Mouse (Mus musculus) urinary bladder, postnatal 4 days (tissue): Measurements from ENCODE around the gene Rnf114.

Experiments used
- DNase-seq, 2 experiments: peaks; one replicate each; pipeline ENCODE4 v3.0.0; 2021 to 2022; ENCODE audit warnings: low spot score in 2 of 2

The Rnf114 gene

GRCm38 (mm10) chr2:167491757-167492708 is at the start of gene Rnf114:
Rnf114 (plus strand) TSS chr2:167492645.
- no peak for DNase-seq

DNA sequence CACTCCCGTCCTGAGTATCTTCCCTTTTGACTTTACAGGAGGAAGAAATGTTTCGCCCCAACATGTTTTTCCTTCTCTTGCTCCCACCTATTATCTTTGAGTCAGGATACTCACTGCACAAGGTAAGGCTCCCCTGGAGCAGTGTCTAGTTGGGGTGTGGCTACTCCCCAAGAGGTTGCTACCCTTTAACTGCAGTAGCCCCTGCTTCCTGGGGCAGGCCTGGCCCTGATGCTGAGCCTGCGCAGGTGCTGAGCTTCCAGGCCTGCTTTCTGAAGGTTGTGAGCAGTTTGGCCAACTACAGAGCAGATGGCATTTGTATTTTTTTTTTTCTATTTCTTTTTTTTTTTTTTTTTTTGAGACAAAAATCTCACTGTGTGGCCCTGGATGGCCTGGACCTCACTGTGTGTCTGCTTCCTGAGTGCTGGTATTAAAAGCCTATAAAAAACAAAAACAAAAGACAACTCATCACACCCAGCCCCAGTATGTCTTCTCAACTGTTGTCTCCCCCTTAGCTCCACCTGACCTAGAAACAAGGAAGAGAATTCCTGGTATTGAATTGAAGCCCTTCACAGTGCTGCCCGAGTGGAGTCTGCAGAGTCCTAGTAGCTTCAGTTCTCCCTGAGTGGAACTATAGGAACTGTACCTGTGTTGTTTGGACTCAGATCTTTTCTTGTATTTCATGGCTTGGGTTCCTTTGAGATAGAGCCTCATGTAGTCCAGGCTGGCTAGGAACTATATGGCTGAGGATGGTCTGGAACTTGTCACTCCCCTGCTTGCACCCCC is 48.8 kb upstream of the Rnf114 start:
- DNase-seq, result no peak

DNA sequence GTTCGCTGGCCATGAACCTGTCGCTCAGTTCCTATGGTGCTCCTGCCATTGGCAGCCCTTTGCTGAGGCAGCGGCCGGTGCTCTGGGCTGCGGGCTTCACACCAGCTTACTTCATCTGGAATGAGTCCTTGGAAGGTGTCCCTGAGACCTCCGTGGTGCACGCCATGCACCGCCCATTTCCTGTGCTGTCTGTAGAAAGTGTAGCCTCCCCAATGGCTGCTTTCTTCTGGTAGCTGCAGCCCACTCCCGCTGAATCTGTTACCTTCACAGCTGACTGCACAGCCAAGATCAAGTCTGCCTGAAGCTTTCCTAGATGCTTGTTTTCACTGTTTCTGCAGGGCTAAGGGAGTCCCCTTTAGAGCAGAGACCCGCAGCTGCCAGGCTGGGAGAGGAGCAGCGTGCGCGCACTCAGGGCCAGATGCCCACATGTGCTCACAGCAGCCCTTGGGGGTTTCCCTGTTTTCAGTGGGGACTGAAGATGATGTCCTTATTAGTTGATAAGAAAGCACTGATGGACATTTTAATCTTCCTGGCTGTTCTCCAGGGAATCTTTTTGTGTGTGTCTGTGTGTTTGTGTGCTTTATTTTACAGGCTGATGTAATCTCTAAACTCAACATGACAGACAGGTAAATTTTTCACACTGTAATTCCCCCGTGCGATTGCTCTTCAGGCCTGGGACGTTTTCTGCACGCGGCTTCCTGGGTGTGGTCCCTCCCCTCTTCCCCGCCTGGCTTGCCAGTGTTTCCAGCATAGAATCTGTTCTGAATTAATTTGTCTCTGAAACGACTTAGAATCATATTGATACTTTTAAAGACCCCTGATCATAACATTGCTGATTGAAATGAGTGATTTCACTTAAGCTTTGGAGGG is 46.3 kb upstream of the Rnf114 start:
- DNase-seq, result peak in 1 of 2 experiments; percentile 31

DNA sequence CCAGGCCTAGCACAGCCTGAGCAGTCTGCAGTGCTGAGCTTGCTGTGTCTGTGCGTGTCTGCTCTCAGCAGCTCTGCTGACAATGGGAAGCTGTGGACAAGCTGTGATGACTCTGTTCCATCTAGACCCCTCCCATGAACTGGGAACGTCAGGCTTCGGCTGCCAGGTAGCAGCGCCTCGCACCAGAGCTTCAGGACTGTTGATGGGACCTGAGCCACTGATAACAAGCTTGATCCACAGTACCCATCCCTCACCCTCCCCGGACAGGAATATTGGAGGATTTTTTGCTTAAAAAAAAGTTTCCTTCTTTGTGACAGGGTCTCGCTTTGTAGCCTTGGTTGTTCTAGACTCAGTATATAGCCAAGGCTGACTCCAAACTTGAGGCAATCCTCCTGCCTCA is 45.2 kb upstream of the Rnf114 start:
- DNase-seq, result no peak

DNA sequence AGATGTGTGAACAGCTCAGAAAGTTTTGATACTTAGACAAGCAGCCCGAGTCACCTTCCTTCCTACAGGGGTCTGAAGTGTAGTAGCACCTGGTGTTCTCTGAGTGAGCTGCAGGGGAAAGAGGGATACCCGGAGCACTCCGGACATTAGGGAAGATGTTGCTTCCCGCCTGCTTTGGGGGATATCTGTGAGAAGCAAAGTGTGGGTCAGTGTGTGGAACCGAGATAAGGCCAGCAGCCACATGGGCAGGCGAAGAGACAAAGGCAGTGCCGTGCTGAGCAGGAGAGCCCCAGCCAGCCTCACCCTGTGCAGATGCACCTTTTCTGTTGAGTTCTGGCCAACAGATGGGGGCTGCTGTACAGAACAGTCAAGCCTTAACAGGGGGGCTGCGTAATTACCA is 44.8 kb upstream of the Rnf114 start:
- no peak for DNase-seq

- DNase-seq, result no peak
Observed at GRCm38 (mm10) chr2:167449331-167450275, 42.8 kb upstream of the Rnf114 start.

DNA sequence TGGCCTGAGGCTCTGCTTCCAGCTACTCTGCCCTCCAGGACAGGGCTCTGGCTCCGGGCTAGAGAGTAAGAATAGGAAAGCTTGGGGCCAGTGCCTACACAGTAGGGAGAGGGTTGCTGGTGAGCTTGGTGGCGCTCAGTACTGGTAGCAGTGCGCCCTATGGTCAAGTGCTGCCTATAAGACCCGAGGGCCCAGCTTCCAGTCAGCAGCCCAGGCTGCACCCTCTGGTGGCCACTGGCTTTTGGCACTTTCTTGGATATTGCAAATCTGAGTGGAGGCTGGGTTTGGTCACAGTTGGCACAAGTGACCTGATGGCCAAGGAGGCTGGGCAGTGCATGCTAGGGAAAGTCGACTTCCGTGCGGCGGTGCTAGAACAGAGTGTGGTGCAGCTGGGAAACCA is 41.8 kb upstream of the Rnf114 start:
- no peak for DNase-seq

DNA sequence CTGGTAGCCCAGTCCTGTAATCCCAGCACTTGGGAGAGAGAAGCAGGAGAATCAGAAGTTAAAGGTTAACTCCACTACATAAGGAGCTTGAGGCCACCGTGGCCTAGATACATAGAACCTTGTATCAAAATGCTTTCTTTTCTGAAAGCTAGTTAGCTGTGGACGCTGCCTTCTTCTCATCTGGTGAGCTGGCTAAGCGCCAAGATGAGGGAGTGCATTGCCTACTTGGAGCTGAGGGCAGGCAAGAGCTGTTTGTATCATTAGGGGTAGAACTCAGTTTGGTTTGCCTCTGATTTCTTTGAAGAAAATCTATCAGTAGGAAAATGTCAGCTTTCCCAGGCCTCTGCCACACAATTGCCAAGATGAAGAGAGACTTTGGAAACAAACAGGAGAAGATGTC is 38.6 kb upstream of the Rnf114 start:
- DNase-seq, result no peak

DNA sequence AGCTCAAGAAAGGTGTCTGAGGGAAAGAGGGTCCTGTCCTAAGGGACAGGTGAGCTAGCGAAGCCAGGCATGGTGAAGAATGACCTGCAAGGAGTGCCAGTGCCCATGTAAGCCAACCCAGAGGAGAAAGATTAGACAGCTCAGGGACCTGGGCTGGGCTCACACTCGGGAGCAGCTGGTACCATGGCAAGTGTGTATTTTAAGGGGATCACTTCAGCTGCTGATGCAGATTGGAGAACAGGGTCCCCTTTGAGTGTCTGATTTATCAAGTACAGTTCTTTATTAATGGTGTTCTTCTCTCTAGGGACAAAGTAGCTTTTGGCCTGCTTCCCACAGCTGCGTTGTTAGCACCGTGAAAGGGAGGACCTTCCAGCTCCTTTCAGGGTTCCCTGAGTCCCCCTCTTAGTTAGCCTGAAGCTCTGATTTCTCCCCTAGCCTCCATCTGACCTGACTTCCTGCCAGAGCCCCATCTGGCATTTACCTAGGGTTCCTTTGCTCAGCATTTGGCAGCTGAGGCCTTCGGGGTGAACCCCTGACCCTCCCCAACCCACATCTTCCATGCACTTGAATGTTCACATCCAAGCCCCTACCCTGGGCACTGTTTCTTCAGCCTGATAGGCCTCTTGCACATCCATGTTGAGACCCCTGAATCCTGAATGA is 36.0 kb upstream of the Rnf114 start:
- DNase-seq, result no peak

DNA sequence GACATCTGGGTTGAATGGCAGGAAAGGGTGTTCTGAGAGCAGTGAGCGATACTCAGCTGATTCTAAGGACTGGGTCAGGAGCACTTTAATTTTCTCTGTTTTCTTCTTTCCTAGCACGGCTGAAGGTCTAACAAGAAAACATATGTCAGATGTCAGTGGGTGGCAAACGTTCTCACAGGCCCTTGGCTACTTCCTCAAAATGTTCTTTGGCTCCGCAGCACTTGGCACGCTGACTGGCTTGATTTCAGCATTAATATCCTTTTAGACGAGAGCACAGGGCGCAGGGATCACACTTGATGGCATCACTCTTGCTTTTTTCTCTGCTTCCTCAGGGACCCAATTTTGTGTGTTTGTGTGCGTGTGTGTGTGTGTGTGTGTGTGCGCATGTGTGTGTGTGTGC is 35.2 kb upstream of the Rnf114 start:
- no peak for DNase-seq

GRCm38 (mm10) chr2:167458548-167458947 is 33.9 kb upstream of the Rnf114 start:
- DNase-seq, result no peak

GRCm38 (mm10) chr2:167459071-167459865 is 33.2 kb upstream of the Rnf114 start:
- DNase-seq, result no peak

GRCm38 (mm10) chr2:167462954-167463353 is 29.5 kb upstream of the Rnf114 start:
- DNase-seq, result peak; percentile 55 to 79

GRCm38 (mm10) chr2:167463802-167464201 is 28.6 kb upstream of the Rnf114 start:
- no peak for DNase-seq

DNA sequence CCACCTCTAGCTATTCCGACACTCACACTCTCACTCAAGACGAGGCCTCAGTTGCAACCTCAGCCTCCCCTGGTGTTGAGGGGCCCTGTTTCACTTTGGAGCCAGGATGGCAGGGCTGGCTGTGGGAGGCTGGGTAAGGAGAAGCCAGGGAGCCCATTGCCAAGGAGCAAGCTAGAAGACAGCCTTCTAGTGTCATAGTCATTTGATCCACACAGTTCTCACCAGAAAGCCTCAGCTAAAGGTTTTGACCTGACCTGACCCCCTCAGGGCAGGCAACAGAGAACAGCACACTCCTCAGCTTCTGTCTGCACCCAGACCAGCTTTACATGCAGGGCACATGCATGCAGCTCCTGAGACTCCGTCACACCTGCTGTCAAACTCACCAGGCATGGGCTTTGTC is 26.5 kb upstream of the Rnf114 start:
- DNase-seq, result no peak

GRCm38 (mm10) chr2:167467214-167467613 is 25.2 kb upstream of the Rnf114 start:
- no peak for DNase-seq

DNA sequence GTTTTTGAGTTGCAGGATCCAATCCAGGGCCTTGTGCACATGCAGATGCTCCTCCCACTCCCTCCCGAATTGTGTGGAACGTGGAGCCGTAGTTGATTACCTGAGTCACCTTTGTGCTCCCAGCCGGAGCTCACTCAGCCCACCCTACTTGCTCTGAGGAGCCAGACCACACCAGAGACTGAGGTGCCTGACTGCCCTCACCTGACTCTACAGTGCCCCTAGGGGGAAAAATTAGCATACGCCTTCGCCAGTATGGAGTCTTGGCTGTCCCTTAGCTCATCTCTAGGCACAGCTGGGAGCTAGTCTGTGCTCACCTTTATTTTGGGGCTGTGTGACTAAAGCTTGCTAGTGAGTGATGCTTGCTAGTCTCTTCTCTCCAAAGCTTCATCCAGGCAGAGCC is 24.0 kb upstream of the Rnf114 start:
- DNase-seq, result no peak

GRCm38 (mm10) chr2:167470611-167471010 is 21.8 kb upstream of the Rnf114 start:
- DNase-seq, result no peak

GRCm38 (mm10) chr2:167471585-167471984 is 20.9 kb upstream of the Rnf114 start:
- no peak for DNase-seq
